Mouse (Mus musculus): Measurements from ENCODE around the gene Gm21954.

Gene Gm21954

GRCm38 (mm10) chr3:55472110-55472509, at the start of gene Gm21954:
TSS of gene Gm21954 (minus strand) at chr3:55472210.
- DNase-seq (ENCODE audit: low spot score): no peak

- DNase-seq (ENCODE audit: low spot score): no peak
Measured at GRCm38 (mm10) chr3:55521776-55522175, 49.8 kb upstream of the Gm21954 start.

- no peak for DNase-seq (ENCODE audit: low spot score)
Measured at GRCm38 (mm10) chr3:55520240-55521180, 48.5 kb upstream of the Gm21954 start.

- DNase-seq (ENCODE audit: low spot score): no peak
Measured at GRCm38 (mm10) chr3:55517454-55518014, 45.5 kb upstream of the Gm21954 start.

- no peak for DNase-seq (ENCODE audit: low spot score)
Measured at GRCm38 (mm10) chr3:55515966-55516365, 44.0 kb upstream of the Gm21954 start.

- no peak for DNase-seq (ENCODE audit: low spot score)
Measured at GRCm38 (mm10) chr3:55511658-55512057, 39.6 kb upstream of the Gm21954 start.

GRCm38 (mm10) chr3:55510198-55510597, 38.2 kb upstream of the Gm21954 start:
- DNase-seq (ENCODE audit: low spot score): no peak

- DNase-seq (ENCODE audit: low spot score): no peak
Measured at GRCm38 (mm10) chr3:55499298-55499697, 27.3 kb upstream of the Gm21954 start.

GRCm38 (mm10) chr3:55496462-55496941, 24.5 kb upstream of the Gm21954 start:
- no peak for DNase-seq (ENCODE audit: low spot score)

GRCm38 (mm10) chr3:55495866-55496265, 23.9 kb upstream of the Gm21954 start:
- no peak for DNase-seq (ENCODE audit: low spot score)

GRCm38 (mm10) chr3:55495231-55495630, 23.2 kb upstream of the Gm21954 start:
- DNase-seq (ENCODE audit: low spot score): no peak

GRCm38 (mm10) chr3:55494348-55494747, 22.3 kb upstream of the Gm21954 start:
- no peak for DNase-seq (ENCODE audit: low spot score)

- DNase-seq (ENCODE audit: low spot score): no peak
Measured at GRCm38 (mm10) chr3:55492021-55492420, 20.0 kb upstream of the Gm21954 start.

- no peak for DNase-seq (ENCODE audit: low spot score)
Measured at GRCm38 (mm10) chr3:55489231-55489990, 17.4 kb upstream of the Gm21954 start.

- no peak for DNase-seq (ENCODE audit: low spot score)
Measured at GRCm38 (mm10) chr3:55483328-55483727, 11.3 kb upstream of the Gm21954 start.

GRCm38 (mm10) chr3:55481140-55481539, 9.1 kb upstream of the Gm21954 start:
- DNase-seq (ENCODE audit: low spot score): no peak

- DNase-seq (ENCODE audit: low spot score): no peak
Measured at GRCm38 (mm10) chr3:55479306-55479705, 7.3 kb upstream of the Gm21954 start.

- DNase-seq (ENCODE audit: low spot score): no peak
Measured at GRCm38 (mm10) chr3:55476694-55477093, 4.7 kb upstream of the Gm21954 start.

GRCm38 (mm10) chr3:55473146-55473545, 1.1 kb upstream of the Gm21954 start:
- no peak for DNase-seq (ENCODE audit: low spot score)

GRCm38 (mm10) chr3:55466348-55466747, 5.7 kb downstream of the Gm21954 start:
- no peak for DNase-seq (ENCODE audit: low spot score)

GRCm38 (mm10) chr3:55465785-55466184, 6.2 kb downstream of the Gm21954 start:
- no peak for DNase-seq (ENCODE audit: low spot score)

GRCm38 (mm10) chr3:55464226-55464625, 7.8 kb downstream of the Gm21954 start:
- DNase-seq (ENCODE audit: low spot score): no peak

Data from spleen, adult 12 weeks (tissue).